Mouse (Mus musculus): Measurements from ENCODE around the gene Swap70. TPM values are rescaled to one million over a fixed set of nuclear protein-coding genes. Genes with fewer than 3 reads are reported as not detected.

Swap70 gene
- polyA plus RNA-seq, 1 experiment from 2014 or later, result 9.9 TPM

DNA sequence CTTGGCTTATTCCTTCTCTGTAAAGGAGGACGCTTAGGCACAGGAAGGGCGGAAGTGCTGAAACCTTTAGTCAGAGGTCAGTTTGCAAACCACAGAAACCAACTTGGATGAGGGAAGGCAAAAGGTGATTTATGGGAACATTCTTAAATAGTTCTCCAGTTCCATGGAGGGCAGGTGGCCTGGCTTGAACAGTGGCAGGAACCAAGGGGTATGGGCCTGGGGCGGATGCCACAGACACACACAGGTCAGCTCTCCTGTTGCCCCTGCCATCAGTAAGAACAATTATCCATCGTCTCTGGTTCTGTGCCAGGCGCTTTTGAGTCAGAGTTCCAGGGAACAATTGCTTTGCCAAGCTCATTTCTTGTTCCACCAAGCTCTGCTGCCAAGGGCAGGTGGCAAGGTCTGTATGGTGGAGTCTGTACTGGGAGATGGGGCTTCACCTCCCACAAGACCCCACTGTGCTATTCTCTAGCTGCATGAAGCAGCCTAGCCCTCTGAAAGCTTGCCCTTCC, 56.3 kb downstream of the Swap70 start:
- H3K27me3 ChIP-seq (ENCODE audit: control insufficient read depth, insufficient read depth, low read depth, low read length), result no peaks in the 10 kb centered on the region
- H3K4me2 ChIP-seq (ENCODE audit: low read length), result no peak overlapping the region
- no peak for ATAC-seq
- H3K4me1 ChIP-seq (ENCODE audit: control insufficient read depth, insufficient read depth, low read length), result no peaks in the 10 kb centered on the region
- H3K4me3 ChIP-seq (ENCODE audit: low read depth, low read length), result no peak overlapping the region
- no peaks in the 10 kb centered on the region for H3K9me3 ChIP-seq (replicated peaks; ENCODE audit: control insufficient read depth, low read length, poor library complexity, severe bottlenecking)
- H3K27ac ChIP-seq (ENCODE audit: low read length), result no peak overlapping the region
- no peaks in the 10 kb centered on the region for H3K36me3 ChIP-seq (ENCODE audit: control insufficient read depth, insufficient read depth, low read length)
- 92% methylated on average over 5 of the region's 5 CpGs for WGBS
- H3K9ac ChIP-seq (ENCODE audit: low read depth, low read length), result no peak overlapping the region

DNA sequence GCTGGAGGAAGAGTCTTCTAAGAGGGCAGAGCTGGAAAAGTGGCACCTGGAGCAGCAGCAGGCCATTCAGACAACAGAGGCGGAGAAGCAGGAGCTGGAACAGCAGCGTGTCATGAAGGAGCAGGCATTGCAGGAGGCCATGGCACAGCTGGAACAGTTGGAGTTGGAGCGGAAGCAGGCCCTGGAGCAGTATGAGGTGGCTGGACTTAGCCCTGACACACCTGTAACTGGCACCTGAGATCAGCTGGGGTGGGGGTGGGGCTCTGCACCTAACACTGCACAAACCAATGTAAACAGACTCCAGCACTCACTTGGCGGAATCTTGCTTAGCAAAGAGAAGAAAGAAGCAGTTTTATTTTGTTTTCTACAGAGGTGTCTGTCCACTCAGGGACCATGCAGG, 57.7 kb downstream of the Swap70 start:
- H3K4me3 ChIP-seq (ENCODE audit: low read depth, low read length), result no peak overlapping the region
- ATAC-seq, result no peak
- H3K36me3 ChIP-seq (ENCODE audit: control insufficient read depth, insufficient read depth, low read length), result no peaks in the 10 kb centered on the region
- H3K27me3 ChIP-seq (ENCODE audit: control insufficient read depth, insufficient read depth, low read depth, low read length), result no peaks in the 10 kb centered on the region
- no peak overlapping the region for H3K4me2 ChIP-seq (ENCODE audit: low read length)
- no peaks in the 10 kb centered on the region for H3K9me3 ChIP-seq (replicated peaks; ENCODE audit: control insufficient read depth, low read length, poor library complexity, severe bottlenecking)
- no peak overlapping the region for H3K9ac ChIP-seq (ENCODE audit: low read depth, low read length)
- no peaks in the 10 kb centered on the region for H3K4me1 ChIP-seq (ENCODE audit: control insufficient read depth, insufficient read depth, low read length)
- 93% methylated on average over 4 of the region's 4 CpGs for whole genome bisulfite sequencing
- H3K27ac ChIP-seq (ENCODE audit: low read length), result no peak overlapping the region

DNA sequence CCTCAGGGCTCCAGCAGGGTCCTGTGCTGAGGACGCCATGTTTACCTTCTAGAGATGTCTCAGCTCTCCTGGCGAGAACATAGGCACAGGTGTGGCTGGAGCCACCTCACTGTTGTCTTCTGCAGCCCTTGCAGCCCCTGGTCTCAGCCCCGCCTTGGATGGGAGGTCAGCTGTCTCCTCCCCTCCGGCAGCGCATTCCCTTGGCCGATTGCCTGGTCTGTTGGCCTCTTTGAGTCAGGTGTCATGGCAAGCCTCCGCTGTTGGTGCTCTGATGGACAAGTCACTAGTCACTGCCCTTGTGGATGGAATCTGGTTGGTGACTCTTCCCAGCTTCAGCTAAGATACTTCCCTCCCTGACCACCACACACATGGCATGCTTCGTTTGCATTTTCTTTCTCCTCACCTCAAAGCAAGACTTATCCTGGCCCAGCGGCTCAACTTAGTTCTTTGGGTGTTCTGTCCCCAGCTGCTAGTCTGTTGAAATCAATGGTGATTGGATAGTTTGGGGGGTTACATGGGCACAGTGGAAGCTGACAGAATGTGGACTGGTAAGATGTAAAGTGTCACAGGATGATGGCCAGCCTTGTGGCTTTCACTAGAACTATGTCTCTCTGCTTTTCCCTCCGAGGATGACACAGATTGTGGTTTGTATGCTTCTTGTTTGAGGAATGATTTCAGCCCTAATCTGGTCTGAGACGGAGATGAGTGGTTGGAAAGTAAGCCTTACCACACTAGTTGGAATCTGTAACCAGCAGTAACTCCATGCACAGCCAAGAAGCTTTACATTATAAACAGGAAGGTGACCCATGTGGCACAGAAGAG, 60.1 kb downstream of the Swap70 start:
- Histone ChIP-seq H3K4me2 (ENCODE audit: low read length) (no peak overlapping the region), H3K9ac (ENCODE audit: low read depth, low read length) (no peak overlapping the region), H3K9me3 (replicated peaks; ENCODE audit: control insufficient read depth, low read length, poor library complexity, severe bottlenecking) (no peaks in the 10 kb centered on the region), H3K36me3 (ENCODE audit: control insufficient read depth, insufficient read depth, low read length) (no peaks in the 10 kb centered on the region), H3K4me3 (ENCODE audit: low read depth, low read length) (no peak overlapping the region), H3K27ac (ENCODE audit: low read length) (no peak overlapping the region), H3K27me3 (ENCODE audit: control insufficient read depth, insufficient read depth, low read depth, low read length) (no peaks in the 10 kb centered on the region), H3K4me1 (ENCODE audit: control insufficient read depth, insufficient read depth, low read length) (no peaks in the 10 kb centered on the region)
- ATAC-seq, result no peak
- 92% methylated on average over 11 of the region's 11 CpGs for WGBS

DNA sequence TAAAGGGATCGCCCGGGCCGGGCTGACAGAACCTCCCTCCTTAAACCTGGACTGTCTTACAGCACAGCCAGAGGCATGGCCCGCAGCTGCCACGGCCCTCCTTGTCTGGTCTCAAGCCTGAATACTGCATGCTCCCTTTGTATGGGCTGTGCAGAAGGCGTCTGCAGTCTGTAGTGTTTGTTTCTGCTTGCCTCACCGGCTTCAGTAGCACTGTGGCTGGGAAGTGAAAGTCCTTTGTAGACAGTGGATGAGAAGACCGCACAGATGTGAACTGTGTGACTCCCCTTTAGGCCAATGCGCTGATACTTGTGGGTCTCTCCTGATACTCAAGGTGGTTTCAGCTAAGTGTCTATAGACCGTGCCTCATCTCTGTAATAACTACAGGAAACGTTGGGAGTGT, 61.3 kb downstream of the Swap70 start:
- no peaks in the 10 kb centered on the region for H3K4me1 ChIP-seq (ENCODE audit: control insufficient read depth, insufficient read depth, low read length)
- H3K27ac ChIP-seq (ENCODE audit: low read length), result no peak overlapping the region
- WGBS, result 79% methylated on average over 11 of the region's 11 CpGs
- no peak for ATAC-seq
- no peaks in the 10 kb centered on the region for H3K36me3 ChIP-seq (ENCODE audit: control insufficient read depth, insufficient read depth, low read length)
- H3K27me3 ChIP-seq (ENCODE audit: control insufficient read depth, insufficient read depth, low read depth, low read length), result no peaks in the 10 kb centered on the region
- no peak overlapping the region for H3K4me3 ChIP-seq (ENCODE audit: low read depth, low read length)
- H3K9me3 ChIP-seq (replicated peaks; ENCODE audit: control insufficient read depth, low read length, poor library complexity, severe bottlenecking), result no peaks in the 10 kb centered on the region
- H3K4me2 ChIP-seq (ENCODE audit: low read length), result no peak overlapping the region
- no peak overlapping the region for H3K9ac ChIP-seq (ENCODE audit: low read depth, low read length)

DNA sequence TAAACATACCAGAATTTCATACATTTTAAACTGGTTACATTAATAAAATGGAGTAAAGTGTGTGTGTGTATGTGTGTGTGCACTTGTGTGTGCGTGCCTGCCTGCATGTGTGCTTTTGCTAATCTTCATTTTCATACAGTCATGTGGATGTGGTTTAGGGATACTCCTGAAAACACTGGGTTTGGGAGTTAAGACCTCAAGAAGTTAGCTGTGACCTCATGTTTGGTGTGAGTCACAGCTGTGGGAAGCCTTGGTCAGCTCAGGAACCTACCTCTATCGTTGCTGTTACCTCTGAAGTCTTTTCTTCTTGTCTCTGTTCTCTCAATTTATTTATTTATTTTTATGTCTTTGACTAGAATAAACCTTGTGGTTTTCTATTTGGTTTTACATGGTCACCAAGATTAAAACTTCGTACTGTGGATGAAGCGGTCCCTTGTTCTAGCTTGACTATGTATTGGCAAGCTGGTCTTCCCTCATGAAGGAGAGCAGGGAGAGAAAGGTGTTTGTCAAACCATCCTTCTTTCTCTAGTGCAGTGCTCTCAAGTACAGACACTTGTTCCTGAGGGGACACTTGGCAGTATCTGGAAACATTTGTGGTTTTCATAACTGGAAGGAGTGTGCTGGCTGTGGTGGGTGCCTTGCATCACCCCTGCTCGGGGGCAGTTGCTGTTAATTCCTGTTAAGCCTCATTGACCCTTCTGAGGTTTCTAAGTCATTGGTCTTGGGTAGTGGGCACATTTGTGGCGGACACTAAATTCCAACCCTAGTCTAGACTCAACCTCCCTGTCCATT, 62.2 kb downstream of the Swap70 start:
- H3K27ac ChIP-seq (ENCODE audit: low read length), result no peak overlapping the region
- no peaks in the 10 kb centered on the region for H3K36me3 ChIP-seq (ENCODE audit: control insufficient read depth, insufficient read depth, low read length)
- no peaks in the 10 kb centered on the region for H3K27me3 ChIP-seq (ENCODE audit: control insufficient read depth, insufficient read depth, low read depth, low read length)
- no peak for ATAC-seq
- no peaks in the 10 kb centered on the region for H3K4me1 ChIP-seq (ENCODE audit: control insufficient read depth, insufficient read depth, low read length)
- no peaks in the 10 kb centered on the region for H3K9me3 ChIP-seq (replicated peaks; ENCODE audit: control insufficient read depth, low read length, poor library complexity, severe bottlenecking)
- no peak overlapping the region for H3K9ac ChIP-seq (ENCODE audit: low read depth, low read length)
- no peak overlapping the region for H3K4me3 ChIP-seq (ENCODE audit: low read depth, low read length)
- 93% methylated on average over 6 of the region's 6 CpGs for WGBS
- no peak overlapping the region for H3K4me2 ChIP-seq (ENCODE audit: low read length)

DNA sequence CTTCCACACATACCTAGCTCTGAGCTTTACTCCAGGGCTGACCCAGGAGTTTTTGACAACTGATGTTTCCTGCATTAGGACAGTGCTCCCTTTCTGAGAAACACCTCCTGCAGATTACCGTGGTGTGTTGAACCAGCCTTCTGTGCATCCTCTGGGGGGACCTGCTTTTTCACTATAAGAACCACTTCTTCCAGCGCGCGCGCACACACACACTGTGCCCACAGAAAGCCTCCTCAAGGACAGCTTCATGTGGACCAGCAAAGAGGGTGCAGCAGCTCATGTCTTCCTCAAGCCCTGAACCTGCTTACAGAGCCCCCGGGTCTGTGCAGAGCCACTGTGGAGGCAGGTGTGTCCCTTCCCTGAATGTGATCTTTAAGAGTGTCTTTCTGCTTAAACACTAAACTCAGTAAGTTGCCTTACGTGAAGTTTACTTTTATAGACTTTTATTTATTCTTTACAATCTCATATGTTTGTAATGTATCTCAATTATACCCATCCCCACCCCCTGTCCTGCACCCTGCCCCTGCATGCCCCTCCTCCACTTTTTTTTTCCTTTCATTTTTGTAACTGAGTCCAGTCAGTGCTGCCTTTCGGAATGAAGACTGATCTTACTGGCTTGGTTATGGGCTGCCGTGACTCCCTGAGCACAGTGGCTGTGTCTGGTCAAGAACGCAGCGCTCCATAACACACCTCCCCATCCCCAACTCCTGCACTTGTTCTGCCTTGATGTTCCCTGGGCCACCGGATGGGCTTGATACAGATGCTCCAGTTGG, 63.8 kb downstream of the Swap70 start:
- 95% methylated on average over 12 of the region's 12 CpGs for WGBS
- no peaks in the 10 kb centered on the region for H3K36me3 ChIP-seq (ENCODE audit: control insufficient read depth, insufficient read depth, low read length)
- no peaks in the 10 kb centered on the region for H3K27me3 ChIP-seq (ENCODE audit: control insufficient read depth, insufficient read depth, low read depth, low read length)
- H3K9ac ChIP-seq (ENCODE audit: low read depth, low read length), result no peak overlapping the region
- H3K4me3 ChIP-seq (ENCODE audit: low read depth, low read length), result no peak overlapping the region
- no peak overlapping the region for H3K4me2 ChIP-seq (ENCODE audit: low read length)
- ATAC-seq, result no peak
- H3K9me3 ChIP-seq (replicated peaks; ENCODE audit: control insufficient read depth, low read length, poor library complexity, severe bottlenecking), result no peaks in the 10 kb centered on the region
- no peaks in the 10 kb centered on the region for H3K4me1 ChIP-seq (ENCODE audit: control insufficient read depth, insufficient read depth, low read length)
- H3K27ac ChIP-seq (ENCODE audit: low read length), result no peak overlapping the region

DNA sequence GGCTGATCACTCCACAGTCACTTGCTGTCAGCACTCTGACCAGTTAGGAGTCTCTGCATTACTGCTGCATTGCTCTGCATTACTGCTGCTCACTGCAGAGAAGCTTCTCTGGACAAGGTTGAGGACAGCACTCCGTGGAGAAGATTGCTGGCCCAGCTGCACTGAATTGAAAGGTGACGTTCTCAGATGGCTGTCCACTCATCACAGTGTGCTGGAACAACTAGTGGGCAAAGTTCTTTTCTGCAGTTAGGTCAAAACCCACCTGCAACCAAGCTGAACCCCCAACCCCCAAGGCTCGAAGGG, 64.3 kb downstream of the Swap70 start:
- Histone ChIP-seq H3K9me3 (replicated peaks; ENCODE audit: control insufficient read depth, low read length, poor library complexity, severe bottlenecking) (no peaks in the 10 kb centered on the region), H3K27me3 (ENCODE audit: control insufficient read depth, insufficient read depth, low read depth, low read length) (no peaks in the 10 kb centered on the region), H3K4me2 (ENCODE audit: low read length) (no peak overlapping the region), H3K4me3 (ENCODE audit: low read depth, low read length) (no peak overlapping the region), H3K9ac (ENCODE audit: low read depth, low read length) (no peak overlapping the region), H3K36me3 (ENCODE audit: control insufficient read depth, insufficient read depth, low read length) (no peaks in the 10 kb centered on the region), H3K27ac (ENCODE audit: low read length) (no peak overlapping the region), H3K4me1 (ENCODE audit: control insufficient read depth, insufficient read depth, low read length) (no peaks in the 10 kb centered on the region)
- ATAC-seq, result no peak
- WGBS, result 74% methylated on average over 3 of the region's 3 CpGs

DNA sequence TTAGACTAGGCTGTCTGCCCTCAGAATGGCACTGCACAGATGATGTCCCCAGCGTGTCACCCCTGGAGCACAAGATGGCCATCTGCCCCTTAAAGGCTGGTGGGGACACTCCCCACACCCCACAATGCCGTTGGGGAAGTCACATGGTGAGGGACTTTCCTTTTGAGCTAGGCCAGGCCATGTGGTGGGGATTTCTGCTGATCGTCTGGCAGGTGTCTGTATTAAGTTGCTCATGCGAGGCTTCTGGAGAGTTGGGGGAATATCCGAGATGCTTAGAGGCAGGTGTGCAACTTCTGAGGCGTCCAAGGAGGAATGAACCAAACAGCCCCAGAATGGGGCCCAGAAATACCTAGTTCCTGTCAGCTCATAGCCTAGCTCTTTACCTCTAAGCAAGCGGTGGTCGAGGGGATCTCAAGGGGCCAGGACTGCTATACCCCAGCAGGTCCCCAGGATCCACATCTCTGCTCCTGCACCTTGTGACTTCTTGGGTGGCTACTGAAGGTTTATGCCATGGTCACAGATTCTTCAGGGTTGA, 64.8 kb downstream of the Swap70 start:
- WGBS, result 70% methylated on average over 8 of the region's 8 CpGs
- no peaks in the 10 kb centered on the region for H3K9me3 ChIP-seq (replicated peaks; ENCODE audit: control insufficient read depth, low read length, poor library complexity, severe bottlenecking)
- no peaks in the 10 kb centered on the region for H3K4me1 ChIP-seq (ENCODE audit: control insufficient read depth, insufficient read depth, low read length)
- no peak for ATAC-seq
- no peak overlapping the region for H3K4me2 ChIP-seq (ENCODE audit: low read length)
- H3K27me3 ChIP-seq (ENCODE audit: control insufficient read depth, insufficient read depth, low read depth, low read length), result no peaks in the 10 kb centered on the region
- no peak overlapping the region for H3K27ac ChIP-seq (ENCODE audit: low read length)
- H3K4me3 ChIP-seq (ENCODE audit: low read depth, low read length), result no peak overlapping the region
- no peak overlapping the region for H3K9ac ChIP-seq (ENCODE audit: low read depth, low read length)
- H3K36me3 ChIP-seq (ENCODE audit: control insufficient read depth, insufficient read depth, low read length), result no peaks in the 10 kb centered on the region

Measured in midbrain, embryonic 16.5 days (tissue).